Mouse (Mus musculus): Measurements from ENCODE around the gene Lsg1.

GRCm38 (mm10) chr16:30521147-30521546, 66.2 kb downstream of the Lsg1 start:
- TF ChIP-seq CTCF (IDR thresholded peaks at IDR 0.05; ENCODE audit: borderline replicate concordance, insufficient read depth, low read length) = no peak
- no peak for TF ChIP-seq POLR2A (IDR thresholded peaks at IDR 0.05; ENCODE audit: low read depth, low read length)
